Mouse (Mus musculus) large intestine, adult 2 months (tissue): Measurements from ENCODE around the gene Olfr1368. TPM values are rescaled to one million over a fixed set of nuclear protein-coding genes. Genes with fewer than 3 reads are reported as not detected.

Experiments used
- polyA plus RNA-seq: library from polyadenylated mRNA; depleted of rRNA; stranded (reverse); fragments of >200 nt; gene quantifications from 2 replicates; pipeline ENCODE4 v1.2.3, GENCODE M21; 2012; rRNA removed

The Olfr1368 gene
- polyA plus RNA-seq, 1 experiment: not detected

Other genes with a start within 250 kb of the Olfr1368 start
- not detected in 2 replicates for gene Olfr1370, start 70.9 kb downstream of the Olfr1368 start, polyA plus RNA-seq
- not detected in 2 replicates for gene Olfr1369-ps1, start 34.4 kb downstream of the Olfr1368 start, polyA plus RNA-seq
- gene Olfr263, start 16.2 kb downstream of the Olfr1368 start, polyA plus RNA-seq: not detected in 2 replicates
- gene Trim27, start 33.6 kb upstream of the Olfr1368 start, polyA plus RNA-seq: 31.7 and 33.0 TPM in 2 replicates
- 0.53 and 1.4 TPM in 2 replicates for gene Gpx5, start 146.9 kb upstream of the Olfr1368 start, polyA plus RNA-seq
- gene Gpx6, start 166.3 kb upstream of the Olfr1368 start, polyA plus RNA-seq: not detected in 2 replicates
- not detected in 2 replicates for gene Olfr1367, start 201.0 kb upstream of the Olfr1368 start, polyA plus RNA-seq
- gene Zscan12, start 217.0 kb upstream of the Olfr1368 start, polyA plus RNA-seq: 0.78 and 0.86 TPM in 2 replicates